Mouse (Mus musculus) MEL (cell line): ENCODE measurements around the gene Cdk12. TPM values are rescaled to one million over a fixed set of nuclear protein-coding genes. Genes with fewer than 3 reads are reported as not detected.
A peak's percentile ranks its signal among the peaks of the same experiment; 100 is the strongest.

Source experiments
- DNase-seq: peaks from one replicate; pipeline ENCODE4 v3.0.0; 2011; ENCODE audit warnings: low read depth, low spot score
- H3K27ac ChIP-seq: 2 replicates; pipeline ENCODE4 v1.5.1; 2012; ENCODE audit warnings: low read depth, mild to moderate bottlenecking, control low read depth, low read length, moderate library complexity; ENCODE audit not compliant: control insufficient read depth
- H3K27me3 ChIP-seq, 2 experiments: fragments of 150-350 bp in 1 of 2; sonication (generic) in 1 of 2; 2 replicates each; pipeline ENCODE4 v1.6.1; 2012; ENCODE audit warnings: low read length in 2 of 2, mild to moderate bottlenecking in 2 of 2, improper control_type of control experiment in 1 of 2, moderate library complexity in 1 of 2; ENCODE audit not compliant: insufficient read depth in 2 of 2, control insufficient read depth in 1 of 2
- H3K36me3 ChIP-seq, 2 experiments: 2 replicates each; pipeline ENCODE4 v1.6.1; 2012 to 2014; ENCODE audit warnings: low read length in 2 of 2, improper control_type of control experiment in 1 of 2, inconsistent platforms in 1 of 2, mild to moderate bottlenecking in 1 of 2; ENCODE audit not compliant: insufficient read depth in 2 of 2, control insufficient read depth in 1 of 2
- H3K4me1 ChIP-seq, 2 experiments: fragments of 150-350 bp in 1 of 2; sonication (generic) in 1 of 2; 2 replicates each; pipeline ENCODE4 v1.6.1; 2012; ENCODE audit warnings: low read length in 2 of 2, improper control_type of control experiment in 1 of 2, mild to moderate bottlenecking in 1 of 2; ENCODE audit not compliant: insufficient read depth in 2 of 2, control insufficient read depth in 1 of 2
- H3K4me3 ChIP-seq, 2 experiments: fragments of 150-350 bp in 1 of 2; sonication (generic) in 1 of 2; 2 replicates each; pipeline ENCODE4 v1.5.1; 2012; ENCODE audit warnings: low read depth in 2 of 2, low read length in 2 of 2, mild to moderate bottlenecking in 2 of 2, moderate library complexity in 2 of 2, control low read depth in 1 of 2, improper control_type of control experiment in 1 of 2; ENCODE audit not compliant: control insufficient read depth in 1 of 2, insufficient read depth in 1 of 2
- H3K79me2 ChIP-seq: 2 replicates; pipeline ENCODE4 v1.6.1; 2012; ENCODE audit warnings: mild to moderate bottlenecking, low read length, moderate library complexity; ENCODE audit not compliant: control insufficient read depth, poor library complexity, insufficient read depth
- H3K9ac ChIP-seq: 2 replicates; pipeline ENCODE4 v1.6.1; 2012; ENCODE audit warnings: low read depth, mild to moderate bottlenecking, control low read depth, low read length, moderate library complexity; ENCODE audit not compliant: control insufficient read depth, poor library complexity, severe bottlenecking
- H3K9me3 ChIP-seq: fragments of 150-350 bp; sonication (generic); replicated peaks from 2 replicates; pipeline ENCODE4 v1.6.1; 2012; ENCODE audit warnings: mild to moderate bottlenecking, low read length, improper control_type of control experiment, moderate library complexity; ENCODE audit not compliant: insufficient read depth
- CHD1 ChIP-seq: IDR thresholded peaks from 2 replicates; pipeline ENCODE4 v1.6.1; 2012; ENCODE audit warnings: low read depth, mild to moderate bottlenecking, inconsistent platforms, low read length, improper control_type of control experiment
- CHD2 ChIP-seq: IDR thresholded peaks from 2 replicates; pipeline ENCODE4 v1.6.1; 2011; ENCODE audit warnings: low read length, improper control_type of control experiment
- CTCF ChIP-seq, 3 experiments: IDR thresholded peaks in 2 of 3; conservative IDR thresholded peaks in 1 of 3; 2 replicates each; pipeline ENCODE4 v1.5.1; 2011 to 2012; ENCODE audit warnings: low read length in 3 of 3, low read depth in 2 of 3, mild to moderate bottlenecking in 2 of 3, improper control_type of control experiment in 1 of 3, inconsistent platforms in 1 of 3, mixed read lengths in 1 of 3, moderate library complexity in 1 of 3; ENCODE audit not compliant: control insufficient read depth in 1 of 3, insufficient read depth in 1 of 3, poor library complexity in 1 of 3, severe bottlenecking in 1 of 3
- MAFK ChIP-seq: IDR thresholded peaks from 2 replicates; pipeline ENCODE4 v1.6.1; 2011; ENCODE audit warnings: low read depth, mild to moderate bottlenecking, low read length, improper control_type of control experiment, borderline replicate concordance
- MAX ChIP-seq: IDR thresholded peaks from 2 replicates; pipeline ENCODE4 v1.6.1; 2011; ENCODE audit warnings: low read length, improper control_type of control experiment
- MXI1 ChIP-seq: IDR thresholded peaks from 2 replicates; pipeline ENCODE4 v1.6.1; 2011; ENCODE audit warnings: mild to moderate bottlenecking, low read depth, low read length, improper control_type of control experiment
- MYB ChIP-seq: IDR thresholded peaks from 2 replicates; pipeline ENCODE4 v1.6.1; 2011; ENCODE audit warnings: mild to moderate bottlenecking, low read depth, low read length, improper control_type of control experiment
- SIN3A ChIP-seq: IDR thresholded peaks from 2 replicates; pipeline ENCODE4 v1.6.1; 2012; ENCODE audit warnings: low read length, improper control_type of control experiment, inconsistent platforms
- SMC3 ChIP-seq: IDR thresholded peaks from 2 replicates; pipeline ENCODE4 v1.6.1; 2011; ENCODE audit warnings: low read depth, low read length, improper control_type of control experiment
- TAL1 ChIP-seq: IDR thresholded peaks from 2 replicates; pipeline ENCODE4 v1.6.1; 2012; ENCODE audit warnings: mild to moderate bottlenecking, inconsistent platforms, low read length, moderate library complexity, mixed read lengths
- USF1 ChIP-seq: IDR thresholded peaks from 2 replicates; pipeline ENCODE4 v1.6.1; 2014; ENCODE audit warnings: low read depth, mild to moderate bottlenecking, inconsistent platforms, low read length, improper control_type of control experiment, moderate library complexity
- ZC3H11A ChIP-seq: IDR thresholded peaks from 2 replicates; pipeline ENCODE4 v1.6.1; 2012; ENCODE audit warnings: low read depth, mild to moderate bottlenecking, inconsistent platforms, low read length, improper control_type of control experiment
- ZNF384 ChIP-seq: IDR thresholded peaks from 2 replicates; pipeline ENCODE4 v1.6.1; 2012; ENCODE audit warnings: low read depth, mild to moderate bottlenecking, inconsistent platforms, low read length, improper control_type of control experiment
- polyA plus RNA-seq, 2 experiments: library from polyadenylated mRNA; stranded (reverse) in 1 of 2; unstranded in 1 of 2; fragments of >175 nt in 1 of 2; fragments of >200 nt in 1 of 2; gene quantifications; 2 replicates each; pipeline versions ENCODE4 v1.2.1 to v1.2.4; 2012; ENCODE audit warnings: low replicate concordance in 2 of 2, low read depth in 1 of 2; ENCODE audit not compliant: insufficient read length in 2 of 2, insufficient read depth in 1 of 2, missing spikeins in 1 of 2
- total RNA-seq: library from RNA; depleted of rRNA; stranded (reverse); fragments of 300-350 nt; gene quantifications from 2 replicates; pipeline ENCODE4 v1.2.3, GENCODE M21; 2012

Gene Cdk12
- total and polyA plus RNA-seq, 3 experiments = 34.3 to 45.5 (median 34.6) TPM

DNA sequence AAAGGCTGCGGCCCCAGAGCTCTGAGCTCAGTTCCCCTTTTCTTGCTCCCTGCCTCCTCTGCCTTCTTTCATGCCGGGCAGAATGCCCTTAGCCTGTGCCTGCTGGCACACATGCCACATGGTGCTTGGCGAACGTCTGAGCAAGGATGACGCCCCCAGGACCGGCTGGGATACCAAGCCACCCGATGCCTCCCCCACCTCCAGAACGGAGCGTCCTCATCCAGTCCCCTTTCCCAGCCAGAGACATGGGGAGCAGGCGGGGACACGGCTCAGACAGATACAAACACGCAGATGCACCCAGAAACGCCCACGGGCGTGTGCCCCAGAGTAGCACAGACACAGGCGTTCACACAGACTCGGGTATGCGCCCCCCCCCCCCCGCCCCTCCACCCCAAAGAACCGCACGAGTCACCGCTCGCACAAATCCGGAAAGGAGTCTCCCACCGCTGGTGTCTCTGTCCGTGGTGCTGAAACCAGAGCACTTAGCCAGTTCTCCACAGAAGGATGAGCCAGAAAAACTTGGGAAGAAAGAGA lies 111.0 kb downstream of the Cdk12 start:
- no peaks in the 10 kb centered on the region for H3K79me2 ChIP-seq
- no peak overlapping the region for H3K4me3 ChIP-seq
- peak; percentile 63 for TF ChIP-seq SIN3A
- TF ChIP-seq ZC3H11A = no peak
- peak; percentile 55 for TF ChIP-seq MXI1
- TF ChIP-seq USF1 = no peak
- no peaks in the 10 kb centered on the region for H3K9me3 ChIP-seq
- H3K9ac ChIP-seq = no peak overlapping the region
- peak; percentile 79 for DNase-seq
- peaks cover 7 to 14% of the 10 kb centered on the region in 2 experiments for H3K27me3 ChIP-seq
- peaks cover 0 to 2% of the 10 kb centered on the region in 2 experiments; a peak in 1 of 4 replicates for H3K4me1 ChIP-seq
- no peak overlapping the region for H3K27ac ChIP-seq
- no peaks in the 10 kb centered on the region for H3K36me3 ChIP-seq

DNA sequence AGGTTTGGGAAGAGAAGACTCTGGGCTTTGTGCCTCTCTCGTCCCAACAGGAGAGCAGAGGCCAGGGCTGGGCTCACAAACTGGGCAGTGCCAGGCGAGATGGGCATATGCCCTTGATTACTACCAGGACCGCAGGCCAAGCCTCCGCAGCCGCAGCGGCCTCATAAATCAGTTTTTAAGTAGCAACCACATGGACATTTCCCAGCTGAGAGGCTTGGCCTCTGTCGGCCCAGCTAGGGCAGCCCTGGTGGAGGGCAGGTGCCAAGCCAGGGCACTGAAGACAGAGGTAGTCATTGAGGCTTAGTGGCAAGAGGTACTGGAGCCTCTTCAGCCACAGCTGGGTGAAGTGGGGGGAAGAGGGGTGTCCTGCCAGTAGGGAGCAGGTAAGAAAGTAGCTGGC lies 114.6 kb downstream of the Cdk12 start:
- Histone ChIP-seq H3K4me1 (peaks cover 0 to 2% of the 10 kb centered on the region in 2 experiments; a peak in 1 of 4 replicates), H3K36me3 (no peaks in the 10 kb centered on the region), H3K79me2 (no peaks in the 10 kb centered on the region), H3K9me3 (no peaks in the 10 kb centered on the region), H3K4me3 (no peak overlapping the region), H3K9ac (no peak overlapping the region), H3K27me3 (peaks cover 14 to 34% of the 10 kb centered on the region in 2 experiments), H3K27ac (no peak overlapping the region)
- TF ChIP-seq CTCF (IDR thresholded peaks at IDR 0.05 in 2 of 3, conservative IDR thresholded peaks at IDR 0.05 in 1 of 3; ENCODE audit: control insufficient read depth in 1 of 3, insufficient read depth in 1 of 3, low read depth in 2 of 3, low read length in 3 of 3, poor library complexity in 1 of 3, severe bottlenecking in 1 of 3) (no peak), SMC3 (no peak), MYB (no peak), CHD2 (no peak), TAL1 (no peak), MAX (no peak), CHD1 (no peak), ZNF384 (no peak), MAFK (no peak)
- DNase-seq = no peak

DNA sequence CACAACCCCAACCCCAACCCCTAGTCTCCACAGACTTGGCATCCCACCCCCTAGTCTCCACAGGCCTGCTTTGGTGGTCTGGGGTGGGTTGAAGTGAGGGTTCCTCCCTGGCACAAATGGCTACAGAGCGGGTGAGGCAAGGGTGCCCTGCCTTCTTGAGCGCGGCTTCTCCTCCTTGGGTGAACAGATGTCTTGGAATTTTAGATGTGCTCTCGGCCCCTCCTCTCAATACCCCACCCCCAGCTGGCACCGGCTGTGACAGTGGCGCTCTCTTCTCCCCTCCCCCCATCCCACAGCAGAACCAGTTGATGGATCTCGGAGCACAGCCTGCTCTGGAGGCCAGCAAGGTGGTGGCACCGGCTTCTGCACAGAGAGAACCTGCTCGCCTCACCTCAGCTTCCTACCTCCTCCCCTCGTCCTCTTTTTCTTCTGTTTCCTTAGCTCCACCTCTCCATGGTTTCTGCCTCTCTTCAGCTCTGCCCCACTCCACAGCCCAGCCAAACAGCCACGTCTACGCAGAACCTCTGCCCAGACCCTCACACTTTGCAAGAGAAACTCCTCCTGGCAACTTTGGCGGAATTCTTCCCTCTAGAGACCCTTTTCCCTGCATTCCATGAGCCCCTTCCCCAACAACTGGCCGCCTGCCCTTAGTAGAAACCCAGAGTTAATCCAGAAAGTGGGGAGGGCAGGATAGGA lies 115.7 kb downstream of the Cdk12 start:
- Histone ChIP-seq H3K9me3 (no peaks in the 10 kb centered on the region), H3K27me3 (peaks cover 14 to 37% of the 10 kb centered on the region in 2 experiments), H3K36me3 (no peaks in the 10 kb centered on the region), H3K4me1 (peaks cover 0 to 2% of the 10 kb centered on the region in 2 experiments; a peak in 1 of 4 replicates), H3K9ac (no peak overlapping the region), H3K4me3 (no peak overlapping the region), H3K79me2 (no peaks in the 10 kb centered on the region)
- no peak for DNase-seq
- no peak for TF ChIP-seq TAL1
- TF ChIP-seq, all 39 proteins: peak for 0
- no peak overlapping the region for H3K27ac ChIP-seq
